Mouse (Mus musculus) erythroblast, embryonic 14.5 days (primary cell): ENCODE measurements around the gene Slc51b.

Source experiments
- GATA1 ChIP-seq: IDR thresholded peaks from 2 replicates; pipeline ENCODE4 v1.6.1; 2012; ENCODE audit warnings: low read length, inconsistent platforms, mixed read lengths
- TAL1 ChIP-seq: IDR thresholded peaks from 3 replicates; pipeline ENCODE4 v1.6.1; 2012; ENCODE audit warnings: low read length, inconsistent platforms, mixed read lengths

DNA sequence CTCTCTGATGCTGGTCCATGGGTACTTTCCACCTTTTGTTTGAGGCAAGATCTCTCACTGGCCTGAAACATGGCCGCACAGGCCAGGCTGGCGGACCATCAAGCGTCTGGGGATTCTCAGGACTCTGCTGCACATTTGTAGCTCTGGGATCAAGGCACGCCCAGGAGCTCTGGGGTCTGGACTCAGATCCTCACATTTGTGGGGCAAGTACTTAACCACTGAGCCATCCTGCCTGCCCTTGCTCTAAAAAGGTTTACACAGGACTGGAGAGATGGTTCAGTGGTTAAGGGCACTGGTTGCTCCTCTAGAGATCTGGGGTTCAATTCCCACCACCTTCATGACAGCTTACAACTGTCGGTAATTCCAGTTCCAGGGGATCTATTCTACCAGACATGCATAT lies 8.2 kb upstream of the Slc51b start:
- TF ChIP-seq TAL1 (no peak), GATA1 (no peak)
